Mouse (Mus musculus) CH12.LX (cell line): ENCODE results near the gene Mapk8. TPM values are rescaled to one million over a fixed set of nuclear protein-coding genes. Genes with fewer than 3 reads are reported as not detected.

Experiments
- DNase-seq: peaks from one replicate; pipeline ENCODE4 v3.0.0-alpha.2; 2013; ENCODE audit errors: extremely low read depth
- H3K27ac ChIP-seq: 2 replicates; pipeline ENCODE4 v1.5.1; 2012; ENCODE audit warnings: low read depth, mild to moderate bottlenecking, control low read depth, moderate library complexity; ENCODE audit not compliant: insufficient read depth
- H3K27me3 ChIP-seq: replicated peaks from 2 replicates; pipeline ENCODE3; 2012; ENCODE audit warnings: inconsistent platforms
- H3K36me3 ChIP-seq, 2 experiments: replicated peaks in 1 of 2; 2 replicates each; pipeline versions ENCODE3 to v1.6.1; 2012; ENCODE audit warnings: inconsistent platforms in 1 of 2, low read length in 1 of 2, mild to moderate bottlenecking in 1 of 2, mixed read lengths in 1 of 2, moderate library complexity in 1 of 2; ENCODE audit not compliant: control insufficient read depth in 1 of 2, insufficient read depth in 1 of 2
- H3K4me1 ChIP-seq, 2 experiments: 2 replicates each; pipeline ENCODE4 v1.6.1; 2012; ENCODE audit warnings: inconsistent platforms in 1 of 2, moderate library complexity in 1 of 2; ENCODE audit not compliant: insufficient read depth in 2 of 2, control insufficient read depth in 1 of 2
- H3K4me2 ChIP-seq: 2 replicates; pipeline ENCODE4 v1.6.1; 2012; ENCODE audit warnings: low read depth, mild to moderate bottlenecking, control low read depth; ENCODE audit not compliant: poor library complexity, insufficient read depth, severe bottlenecking
- H3K4me3 ChIP-seq, 3 experiments: fragments of 150-350 bp in 1 of 3; sonication (generic) in 1 of 3; replicated peaks in 1 of 3; 2 replicates each; pipeline versions ENCODE3 to v1.5.1; 2011 to 2012; ENCODE audit warnings: low read depth in 2 of 3, low read length in 2 of 3, mild to moderate bottlenecking in 2 of 3, moderate library complexity in 2 of 3, control low read depth in 1 of 3, improper control_type of control experiment in 1 of 3, inconsistent platforms in 1 of 3, mixed read lengths in 1 of 3; ENCODE audit not compliant: poor library complexity in 1 of 3
- H3K79me2 ChIP-seq: replicated peaks from 2 replicates; pipeline ENCODE4 v1.6.1; 2012; ENCODE audit warnings: mild to moderate bottlenecking, moderate library complexity; ENCODE audit not compliant: control insufficient read depth, poor library complexity, insufficient read depth, severe bottlenecking; ENCODE audit errors: extremely low read depth
- H3K9ac ChIP-seq: 2 replicates; pipeline ENCODE4 v1.6.1; 2012; ENCODE audit warnings: low read depth, mild to moderate bottlenecking, control low read depth, moderate library complexity; ENCODE audit not compliant: insufficient read depth
- H3K9me3 ChIP-seq: replicated peaks from 2 replicates; pipeline ENCODE3; 2012; ENCODE audit warnings: low read length, inconsistent platforms, mixed read lengths
- CHD1 ChIP-seq: IDR thresholded peaks from 2 replicates; pipeline ENCODE4 v1.6.1; 2012; ENCODE audit warnings: low read depth, low read length, improper control_type of control experiment, inconsistent platforms
- ELF1 ChIP-seq: IDR thresholded peaks from 2 replicates; pipeline ENCODE4 v1.6.1; 2014; ENCODE audit warnings: low read depth, mild to moderate bottlenecking, inconsistent platforms, low read length, improper control_type of control experiment
- ETS1 ChIP-seq: conservative IDR thresholded peaks from 2 replicates; pipeline ENCODE4 v1.6.1; 2012; ENCODE audit warnings: low read depth, mild to moderate bottlenecking, inconsistent platforms, low read length, improper control_type of control experiment, moderate library complexity
- HCFC1 ChIP-seq: IDR thresholded peaks from 2 replicates; pipeline ENCODE4 v1.6.1; 2012; ENCODE audit warnings: low read depth, mild to moderate bottlenecking, inconsistent platforms, low read length, improper control_type of control experiment
- IRF4 ChIP-seq: IDR thresholded peaks from 2 replicates; pipeline ENCODE4 v1.6.1; 2014; ENCODE audit warnings: low read depth, mild to moderate bottlenecking, inconsistent platforms, low read length, improper control_type of control experiment
- JUN ChIP-seq: IDR thresholded peaks from 2 replicates; pipeline ENCODE4 v1.6.1; 2011; ENCODE audit warnings: low read depth, mild to moderate bottlenecking, low read length, improper control_type of control experiment, moderate library complexity; ENCODE audit not compliant: insufficient read depth
- MAFK ChIP-seq: IDR thresholded peaks from 2 replicates; pipeline ENCODE4 v1.6.1; 2011; ENCODE audit warnings: low read length, improper control_type of control experiment; ENCODE audit not compliant: insufficient replicate concordance
- MAX ChIP-seq: IDR thresholded peaks from 2 replicates; pipeline ENCODE4 v1.6.1; 2011; ENCODE audit warnings: low read length, improper control_type of control experiment
- MAZ ChIP-seq: IDR thresholded peaks from 2 replicates; pipeline ENCODE4 v1.6.1; 2012; ENCODE audit warnings: low read depth, mild to moderate bottlenecking, inconsistent platforms, low read length, improper control_type of control experiment, moderate library complexity
- MEF2A ChIP-seq: IDR thresholded peaks from 2 replicates; pipeline ENCODE4 v1.6.1; 2014; ENCODE audit warnings: low read depth, mild to moderate bottlenecking, inconsistent platforms, low read length, improper control_type of control experiment, borderline replicate concordance
- MXI1 ChIP-seq: IDR thresholded peaks from 2 replicates; pipeline ENCODE4 v1.6.1; 2011; ENCODE audit warnings: mild to moderate bottlenecking, low read depth, low read length, improper control_type of control experiment
- NELFE ChIP-seq: IDR thresholded peaks from 2 replicates; pipeline ENCODE4 v1.6.1; 2011; ENCODE audit warnings: low read depth, low read length, improper control_type of control experiment
- NRF1 ChIP-seq: IDR thresholded peaks from 2 replicates; pipeline ENCODE4 v1.6.1; 2014; ENCODE audit warnings: low read depth, mild to moderate bottlenecking, inconsistent platforms, low read length, improper control_type of control experiment, moderate library complexity
- POLR2A ChIP-seq: IDR thresholded peaks from 2 replicates; pipeline ENCODE4 v1.6.1; 2011; ENCODE audit warnings: low read depth, mild to moderate bottlenecking, improper control_type of control experiment, low read length
- RCOR1 ChIP-seq: conservative IDR thresholded peaks from 2 replicates; pipeline ENCODE4 v1.6.1; 2012; ENCODE audit warnings: low read depth, mild to moderate bottlenecking, inconsistent platforms, low read length, improper control_type of control experiment
- SIN3A ChIP-seq: IDR thresholded peaks from 2 replicates; pipeline ENCODE4 v1.6.1; 2012; ENCODE audit warnings: low read length, improper control_type of control experiment, inconsistent platforms
- TBP ChIP-seq: conservative IDR thresholded peaks from 2 replicates; pipeline ENCODE4 v1.6.1; 2011; ENCODE audit warnings: low read depth, low read length, improper control_type of control experiment
- TCF12 ChIP-seq: IDR thresholded peaks from 2 replicates; pipeline ENCODE4 v1.6.1; 2014; ENCODE audit warnings: low read depth, mild to moderate bottlenecking, inconsistent platforms, low read length, improper control_type of control experiment
- USF1 ChIP-seq: IDR thresholded peaks from 2 replicates; pipeline ENCODE4 v1.6.1; 2014; ENCODE audit warnings: low read depth, mild to moderate bottlenecking, inconsistent platforms, low read length, improper control_type of control experiment
- USF2 ChIP-seq: conservative IDR thresholded peaks from 2 replicates; pipeline ENCODE4 v1.6.1; 2011; ENCODE audit warnings: low read depth, low read length, improper control_type of control experiment
- ZKSCAN1 ChIP-seq: IDR thresholded peaks from 2 replicates; pipeline ENCODE4 v1.6.1; 2012; ENCODE audit warnings: low read depth, inconsistent platforms, low read length, improper control_type of control experiment, borderline replicate concordance
- dilution Hi-C: fragments of 300-500 bp; cut with MboI; formaldehyde crosslinking; loops from 2 replicates; pipeline ENCODE4 v1.14.3; 2020; ENCODE audit warnings: low sequenced_read_pairs; ENCODE audit not compliant: extremely low pct_unique_long_range_greater_than_20kb, extremely low pct_ligation_motif_present
- in situ Hi-C: fragments of 300-500 bp; cut with MboI; formaldehyde crosslinking; loops from 3 replicates; pipeline ENCODE4 v1.14.3; 2019; ENCODE audit warnings: low sequenced_read_pairs, low pct_ligation_motif_present, low pct_unique_long_range_greater_than_20kb, mixed read lengths
- polyA plus RNA-seq: library from polyadenylated mRNA; unstranded; fragments of >175 nt; gene quantifications from 2 replicates; pipeline ENCODE4 v1.2.1, GENCODE M21; 2012; ENCODE audit warnings: low read depth; ENCODE audit not compliant: insufficient read length
- total RNA-seq, 2 experiments: library from RNA; depleted of rRNA; stranded (reverse); fragments of 300-350 nt in 1 of 2; fragments of >200 nt in 1 of 2; gene quantifications; 2 replicates each; pipeline ENCODE4 v1.2.3; 2012 to 2014

Mapk8 gene
- total and polyA plus RNA-seq, 3 experiments: 9.1 to 33.4 (median 21.9) TPM

- in situ Hi-C loops (no loop called here), dilution Hi-C loops (no loop called here)
- H3K4me1 ChIP-seq: peaks cover 0 to 8% of the 10 kb centered on the region in 2 experiments; a peak in 2 of 4 replicates
These were observed 27.5 kb upstream of the Mapk8 start for GRCm38 (mm10) chr14:33474461-33474860.

DNA sequence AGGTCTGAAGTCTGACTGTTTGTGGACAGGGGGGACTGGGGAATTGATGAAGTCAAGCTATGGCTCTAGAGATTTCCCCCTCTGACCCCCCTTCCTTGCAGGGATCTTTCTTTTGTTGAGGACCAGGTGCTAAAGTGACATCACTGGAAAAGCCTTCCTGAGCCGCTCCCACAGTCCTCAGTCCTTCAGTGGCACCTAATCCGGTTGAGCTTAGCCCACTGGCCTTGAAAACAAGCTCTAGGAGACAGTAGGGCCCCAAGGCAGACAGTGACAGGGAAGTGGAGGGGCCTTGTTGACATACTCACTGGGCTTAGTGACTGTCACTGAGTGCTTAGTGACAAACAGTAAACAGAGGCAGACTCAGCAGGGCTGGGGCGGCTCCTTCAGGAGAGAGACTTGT is 24.4 kb upstream of the Mapk8 start, which contains the start of gene Frmpd2:
TSS of gene Frmpd2 (plus strand) at position 366 of the 400 bp plus-strand sequence.
- Histone ChIP-seq H3K27me3 (no peaks in the 10 kb centered on the region), H3K79me2 (no peaks in the 10 kb centered on the region), H3K27ac (no peak within 1 kb of the TSS), H3K4me3 (no peak within 1 kb of the TSS), H3K36me3 (no peaks in the 10 kb centered on the region), H3K4me2 (no peak within 1 kb of the TSS), H3K9ac (no peak within 1 kb of the TSS), H3K9me3 (no peaks in the 10 kb centered on the region), H3K4me1 (peaks cover 4 to 29% of the 10 kb centered on the region in 2 experiments; a peak in 2 of 4 replicates)
- TF ChIP-seq MAFK: no peak
- dilution Hi-C loops (no loop called here), in situ Hi-C loops (no loop called here)
- no peak for DNase-seq

More at GRCm38 (mm10) chr14:33474461-33474860, 27.5 kb upstream of the Mapk8 start:
- no peak for DNase-seq
- Histone ChIP-seq H3K79me2 (no peaks in the 10 kb centered on the region), H3K27me3 (no peaks in the 10 kb centered on the region)
- TF ChIP-seq RCOR1: no peak
- TF ChIP-seq IRF4: no peak
- no peak for TF ChIP-seq SIN3A
- no peak for TF ChIP-seq TCF12
- no peak for TF ChIP-seq MXI1
- TF ChIP-seq TBP: no peak
- TF ChIP-seq MAX: no peak
- no peak for TF ChIP-seq USF1
- TF ChIP-seq POLR2A: no peak
- no peak for TF ChIP-seq USF2
- no peak for TF ChIP-seq NELFE
- TF ChIP-seq, all 38 proteins: peak for 0
- Histone ChIP-seq H3K27ac (no peak overlapping the region), H3K4me3 (no peak overlapping the region), H3K9ac (no peak overlapping the region), H3K4me2 (no peak overlapping the region), H3K9me3 (no peaks in the 10 kb centered on the region), H3K36me3 (no peaks in the 10 kb centered on the region)

DNA sequence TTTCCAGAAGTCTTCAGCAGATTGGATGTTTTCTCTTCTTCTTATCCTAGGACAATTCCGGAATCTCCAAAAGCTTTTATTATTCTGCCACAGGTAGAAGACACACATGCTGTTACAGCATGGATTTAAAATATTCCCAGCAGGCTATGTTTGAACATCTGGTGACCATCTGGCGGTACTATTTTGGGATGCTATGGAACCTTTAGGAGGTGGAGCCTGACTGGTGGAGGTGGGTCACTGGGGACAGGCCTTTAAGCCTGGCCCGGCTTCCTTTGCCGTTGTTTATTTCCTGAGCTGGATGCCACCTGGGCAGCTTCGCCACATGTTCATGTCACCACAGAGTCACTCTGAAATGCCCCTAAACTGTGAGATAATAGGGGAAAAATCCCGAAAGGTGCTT is 20.8 kb upstream of the Mapk8 start:
- in situ Hi-C loops: no loop called here
- no peak overlapping the region for H3K9ac ChIP-seq
- no peaks in the 10 kb centered on the region for H3K79me2 ChIP-seq
- peaks cover 4 to 25% of the 10 kb centered on the region in 2 experiments; a peak in 2 of 4 replicates for H3K4me1 ChIP-seq
- H3K4me2 ChIP-seq: no peak overlapping the region
- dilution Hi-C loops: no loop called here
- peak; percentile 6 for DNase-seq
- H3K27me3 ChIP-seq: no peaks in the 10 kb centered on the region
- H3K9me3 ChIP-seq: peaks cover 5% of the 10 kb centered on the region
- TF ChIP-seq RCOR1 (no peak), CHD1 (no peak), IRF4 (no peak), TBP (no peak), MEF2A (no peak), HCFC1 (no peak), ETS1 (no peak), MAZ (no peak), NRF1 (no peak), POLR2A (no peak), USF1 (no peak), ZKSCAN1 (no peak), ELF1 (no peak), SIN3A (no peak), JUN (no peak)
- H3K27ac ChIP-seq: no peak overlapping the region
- H3K36me3 ChIP-seq: no peaks in the 10 kb centered on the region
- no peak overlapping the region for H3K4me3 ChIP-seq
